Mouse (Mus musculus): ENCODE measurements around the gene Tada2b.

The Tada2b gene

GRCm38 (mm10) chr5:36480398-36480797 lies 3.7 kb downstream of the Tada2b start:
- in situ Hi-C loops (cut with MboI): loop anchor here (5.0 kb wide), 1 partner anchor 102 kb away; no protein-coding TSS in a partner anchor

- in situ Hi-C loops (cut with MboI): loop anchor here (5.0 kb wide), 1 partner anchor 103 kb away; no protein-coding TSS in a partner anchor
Measured at GRCm38 (mm10) chr5:36479735-36480134, 4.3 kb downstream of the Tada2b start.

- in situ Hi-C loops (cut with MboI): no loop called here
Measured at GRCm38 (mm10) chr5:36478540-36479420, 5.3 kb downstream of the Tada2b start.

- in situ Hi-C loops (cut with MboI): no loop called here
Measured at GRCm38 (mm10) chr5:36477486-36477885, 6.6 kb downstream of the Tada2b start.

GRCm38 (mm10) chr5:36474283-36474682 lies 9.8 kb downstream of the Tada2b start:
- in situ Hi-C loops (cut with MboI): no loop called here

- in situ Hi-C loops (cut with MboI): no loop called here
Measured at GRCm38 (mm10) chr5:36472876-36473655, 11.0 kb downstream of the Tada2b start.

- in situ Hi-C loops (cut with MboI): no loop called here
Measured at GRCm38 (mm10) chr5:36471206-36471605, 12.9 kb downstream of the Tada2b start.

GRCm38 (mm10) chr5:36465889-36466288 lies 18.2 kb downstream of the Tada2b start:
- in situ Hi-C loops (cut with MboI): no loop called here

- in situ Hi-C loops (cut with MboI): loop anchor here (5.0 kb wide), 1 partner anchor 277 kb away; no protein-coding TSS in a partner anchor
Measured at GRCm38 (mm10) chr5:36464709-36465661, 19.1 kb downstream of the Tada2b start, which contains the start of gene Grpel1. Gene Grpel1 (plus strand): TSS chr5:36464998.

- in situ Hi-C loops (cut with MboI): loop anchor here (5.0 kb wide), 1 partner anchor 279 kb away; no protein-coding TSS in a partner anchor
Measured at GRCm38 (mm10) chr5:36463391-36463790, 20.7 kb downstream of the Tada2b start.

- in situ Hi-C loops (cut with MboI): loop anchor here (5.0 kb wide), 1 partner anchor 279 kb away; no protein-coding TSS in a partner anchor
Measured at GRCm38 (mm10) chr5:36462810-36463209, 21.3 kb downstream of the Tada2b start.

- in situ Hi-C loops (cut with MboI): loop anchor here (5.0 kb wide), 1 partner anchor 281 kb away; no protein-coding TSS in a partner anchor
Measured at GRCm38 (mm10) chr5:36461231-36461630, 22.9 kb downstream of the Tada2b start.

- in situ Hi-C loops (cut with MboI): loop anchor here (5.0 kb wide), 1 partner anchor 282 kb away; no protein-coding TSS in a partner anchor
Measured at GRCm38 (mm10) chr5:36460712-36461111, 23.4 kb downstream of the Tada2b start.

- in situ Hi-C loops (cut with MboI): no loop called here
Measured at GRCm38 (mm10) chr5:36458926-36459325, 25.2 kb downstream of the Tada2b start.

GRCm38 (mm10) chr5:36457706-36458105 lies 26.4 kb downstream of the Tada2b start:
- in situ Hi-C loops (cut with MboI): no loop called here

- in situ Hi-C loops (cut with MboI): no loop called here
Measured at GRCm38 (mm10) chr5:36452821-36453220, 31.3 kb downstream of the Tada2b start.

GRCm38 (mm10) chr5:36451872-36452389 lies 32.2 kb downstream of the Tada2b start:
- in situ Hi-C loops (cut with MboI): no loop called here

- in situ Hi-C loops (cut with MboI): no loop called here
Measured at GRCm38 (mm10) chr5:36451119-36451518, 33.0 kb downstream of the Tada2b start.

GRCm38 (mm10) chr5:36449710-36450358 lies 34.3 kb downstream of the Tada2b start:
- in situ Hi-C loops (cut with MboI): no loop called here

- in situ Hi-C loops (cut with MboI): no loop called here
Measured at GRCm38 (mm10) chr5:36447872-36448271, 36.2 kb downstream of the Tada2b start.

Measured in mature B cell (primary cell).